7 mouse cellular contexts compared by ENCODE assay signal in the genomic region with DNA sequence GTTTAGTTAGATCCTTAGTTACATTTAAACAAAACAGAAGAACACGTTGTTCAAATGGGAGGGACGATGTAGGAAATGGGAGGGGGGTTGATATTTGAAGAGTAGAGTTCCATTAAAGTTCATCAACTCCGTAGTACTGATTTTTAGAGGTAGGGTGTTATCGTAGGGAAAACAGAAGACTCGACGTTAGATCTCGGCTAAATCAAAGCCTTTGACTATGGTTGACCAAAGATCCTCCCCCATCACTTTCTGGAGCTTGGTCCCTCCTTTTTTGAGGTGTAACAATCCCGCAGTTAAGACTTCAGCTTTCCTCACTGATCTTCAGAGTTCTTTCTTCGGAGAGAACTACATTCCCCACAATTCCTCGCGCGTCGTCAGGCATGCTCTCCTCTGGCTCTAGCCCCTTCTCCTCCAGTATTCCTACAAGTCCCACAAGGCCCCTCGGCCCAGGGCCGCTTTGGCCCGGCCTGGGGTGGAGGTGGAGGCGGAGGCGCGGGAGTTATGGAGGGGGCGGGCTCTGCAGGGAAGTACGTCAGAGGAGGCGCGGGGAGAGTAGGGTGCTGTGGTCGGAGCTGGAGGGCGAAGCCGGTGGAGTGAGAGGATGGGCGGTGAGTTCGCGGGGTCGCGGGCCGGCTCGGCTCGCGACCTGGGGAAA. TPM values are rescaled to one million over a fixed set of nuclear protein-coding genes. Genes with fewer than 3 reads are reported as not detected.
DNase-seq lines count a peak whose midpoint lies in the region; ATAC-seq lines count a peak whose summit lies in the region.

A gene (plus strand): TSS at position 434 of the 655 bp plus-strand sequence.

- peak within 1 kb of the TSS; percentile 59 for H3K27ac ChIP-seq in embryonic facial prominence, embryonic 11.5 days (replicated peaks; ENCODE audit: low read depth, low read length)
- peak within 1 kb of the TSS; percentile 89 for H3K27ac ChIP-seq in limb, embryonic 10.5 days
- H3K27ac ChIP-seq in midbrain, embryonic 13.5 days, result peak within 1 kb of the TSS; percentile 87

- H3K4me1 ChIP-seq in embryonic facial prominence, embryonic 11.5 days (ENCODE audit: control insufficient read depth, insufficient read depth, low read length), result no peaks in the 10 kb centered on the region
- peaks cover 6% of the 10 kb centered on the region for H3K4me1 ChIP-seq in limb, embryonic 10.5 days
- H3K4me1 ChIP-seq in midbrain, embryonic 13.5 days (replicated peaks), result peaks cover 14% of the 10 kb centered on the region

- no peaks in the 10 kb centered on the region for H3K9me3 ChIP-seq in embryonic facial prominence, embryonic 11.5 days (replicated peaks; ENCODE audit: control insufficient read depth, low read length)
- H3K9me3 ChIP-seq in limb, embryonic 10.5 days (replicated peaks), result no peaks in the 10 kb centered on the region
- H3K9me3 ChIP-seq in midbrain, embryonic 13.5 days, result no peaks in the 10 kb centered on the region

- H3K27me3 ChIP-seq in embryonic facial prominence, embryonic 11.5 days (ENCODE audit: control insufficient read depth, insufficient read depth, low read length), result no peaks in the 10 kb centered on the region
- H3K27me3 ChIP-seq in limb, embryonic 10.5 days (ENCODE audit: low read depth, poor library complexity, severe bottlenecking), result no peaks in the 10 kb centered on the region
- no peaks in the 10 kb centered on the region for H3K27me3 ChIP-seq in midbrain, embryonic 13.5 days

- H3K36me3 ChIP-seq in embryonic facial prominence, embryonic 11.5 days (replicated peaks; ENCODE audit: control insufficient read depth, insufficient read depth, low read depth, low read length), result no peaks in the 10 kb centered on the region; the same call in 1 of the 2 replicates
- peaks cover 31% of the 10 kb centered on the region for H3K36me3 ChIP-seq in limb, embryonic 10.5 days
- peaks cover 27% of the 10 kb centered on the region for H3K36me3 ChIP-seq in midbrain, embryonic 13.5 days

- DNase-seq in adrenal gland, postnatal 14 days, result peak; percentile 99
- peak; percentile 98 for DNase-seq in embryonic facial prominence, embryonic 11.5 days (ENCODE audit: low spot score)
- DNase-seq in kidney, adult 11 months, result peak; percentile 97
- peak; percentile 93 for DNase-seq in limb, embryonic 10.5 days (ENCODE audit: low spot score)
- peak; percentile 84 for DNase-seq in spleen, adult 12 weeks (ENCODE audit: low spot score)

- 2% methylated on average over 33 of the region's 35 CpGs for WGBS in embryonic facial prominence, embryonic 11.5 days
- WGBS in limb, embryonic 10.5 days, result 3% methylated on average over 35 of the region's 35 CpGs
- 2% methylated on average over 30 of the region's 35 CpGs for WGBS in midbrain, embryonic 13.5 days

- H3K4me3 ChIP-seq in embryonic facial prominence, embryonic 11.5 days (ENCODE audit: low read depth, low read length), result peak within 1 kb of the TSS; percentile 74
- peak within 1 kb of the TSS; percentile 81 for H3K4me3 ChIP-seq in limb, embryonic 10.5 days
- H3K4me3 ChIP-seq in midbrain, embryonic 13.5 days (replicated peaks), result peak within 1 kb of the TSS; percentile 78

- ATAC-seq in embryonic facial prominence, embryonic 11.5 days (replicated peaks; ENCODE audit: insufficient number of reproducible peaks, low FRiP score, low TSS enrichment, low read depth), result peak; percentile 100
- peak; percentile 97 for ATAC-seq in granulocyte monocyte progenitor cell, adult 5-6 weeks (replicated peaks; ENCODE audit: poor library complexity, severe bottlenecking)
- peak; percentile 100 for ATAC-seq in midbrain, embryonic 13.5 days

- H3K9ac ChIP-seq in embryonic facial prominence, embryonic 11.5 days (replicated peaks; ENCODE audit: low read length), result peak within 1 kb of the TSS; percentile 72
- peak within 1 kb of the TSS; percentile 87 for H3K9ac ChIP-seq in midbrain, embryonic 13.5 days (replicated peaks)

- peak within 1 kb of the TSS; percentile 55 for H3K4me2 ChIP-seq in embryonic facial prominence, embryonic 11.5 days (ENCODE audit: low read depth, low read length)
- peak within 1 kb of the TSS; percentile 69 for H3K4me2 ChIP-seq in midbrain, embryonic 13.5 days (replicated peaks)

RNA-seq across cellular contexts. Expression of the gene that starts here (rescaled TPM):
- 68.9 and 82.2 TPM in 2 replicates for total RNA-seq in adrenal gland, postnatal 14 days (2021)
- polyA plus RNA-seq in embryonic facial prominence, embryonic 11.5 days (2014; fragmentation: Nextera tagmentation; extraction: Ambion mirVana), result 143 and 145 TPM in 2 replicates
- 27.8 and 57.0 TPM in 2 replicates for total RNA-seq in granulocyte monocyte progenitor cell, adult 5-6 weeks (2014; fragmentation: Nextera tagmentation)
- 13.4 and 23.7 TPM in 2 replicates for total RNA-seq in granulocyte monocyte progenitor cell, adult 5-6 weeks (2017)
- 92.9 and 108 TPM in 2 replicates for polyA plus RNA-seq in limb, embryonic 10.5 days (2016; fragmentation: Nextera tagmentation; extraction: Ambion mirVana)
- 113 and 119 TPM in 2 replicates for polyA plus RNA-seq in midbrain, embryonic 13.5 days (2015; fragmentation: Nextera tagmentation; extraction: Ambion mirVana)

Comparison
In these comparisons a context has a peak if more than half of its experiments do, and no peak if none do; other contexts are left out.
1. Peak in every context shown above with its lines: DNase-seq, ATAC-seq, H3K4me3 ChIP-seq and H3K27ac ChIP-seq.